Mouse (Mus musculus) thymus, postnatal 4 days (tissue): ENCODE data around the gene Rbm6.

Source experiments
- DNase-seq: peaks from one replicate; pipeline ENCODE4 v3.0.0; 2021

Gene Rbm6

DNA sequence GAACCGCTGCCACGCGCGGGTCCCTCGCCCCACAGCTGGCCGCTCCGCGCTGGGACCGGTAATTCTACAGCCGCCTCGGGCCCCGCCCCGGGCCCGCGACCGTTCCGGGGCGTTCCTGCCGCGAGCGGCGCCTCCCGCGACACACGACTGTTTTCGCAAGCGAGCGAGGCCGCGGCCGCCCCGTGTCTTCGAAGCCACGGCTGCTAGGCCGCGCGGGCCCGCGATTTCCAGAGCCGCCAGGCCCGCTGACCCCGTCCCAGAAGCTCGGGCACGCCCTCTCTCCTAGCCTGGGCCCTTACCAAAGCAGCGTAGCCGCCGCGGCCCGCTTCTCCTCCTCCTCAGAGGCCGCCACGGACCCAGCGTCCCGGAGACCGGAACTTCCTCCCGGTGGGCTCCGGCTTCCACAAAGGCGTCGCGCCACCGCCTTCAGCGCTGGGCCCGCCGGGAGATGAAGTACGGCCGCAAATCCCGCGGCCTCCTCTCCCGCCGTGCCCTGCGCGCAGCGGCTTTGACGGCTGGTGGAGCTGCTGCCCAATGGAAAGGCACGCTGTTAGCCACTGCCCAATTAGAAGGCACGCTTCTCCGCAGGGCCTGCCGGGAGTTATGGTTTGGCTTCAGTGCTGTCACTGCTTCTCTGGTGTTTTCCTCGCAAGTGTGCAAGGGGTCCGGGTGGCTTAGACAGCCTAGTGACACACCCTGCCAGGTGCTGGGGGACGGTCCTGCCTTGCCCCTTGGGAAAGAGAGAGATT lies 513 bp downstream of the Rbm6 start:
- DNase-seq = peak; percentile 93

DNA sequence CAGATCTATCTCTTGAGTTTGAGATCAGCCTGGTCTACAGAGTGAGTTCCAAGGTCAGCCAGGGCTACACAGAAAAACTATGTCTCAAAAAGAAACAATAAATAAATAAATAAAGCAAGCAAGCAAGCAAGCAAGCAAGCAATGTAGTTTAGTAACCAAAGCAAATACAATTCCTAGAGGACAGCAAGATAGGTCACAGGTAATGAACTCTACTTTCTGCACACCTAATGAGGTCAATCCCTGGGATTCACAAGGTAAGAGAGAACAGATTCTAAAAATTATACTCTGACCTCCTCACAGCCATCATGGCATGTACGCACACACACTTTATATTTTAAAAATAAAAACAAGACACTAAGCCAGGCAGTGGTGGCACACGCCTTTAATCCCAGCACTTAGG lies 7.0 kb downstream of the Rbm6 start:
- DNase-seq = no peak

DNA sequence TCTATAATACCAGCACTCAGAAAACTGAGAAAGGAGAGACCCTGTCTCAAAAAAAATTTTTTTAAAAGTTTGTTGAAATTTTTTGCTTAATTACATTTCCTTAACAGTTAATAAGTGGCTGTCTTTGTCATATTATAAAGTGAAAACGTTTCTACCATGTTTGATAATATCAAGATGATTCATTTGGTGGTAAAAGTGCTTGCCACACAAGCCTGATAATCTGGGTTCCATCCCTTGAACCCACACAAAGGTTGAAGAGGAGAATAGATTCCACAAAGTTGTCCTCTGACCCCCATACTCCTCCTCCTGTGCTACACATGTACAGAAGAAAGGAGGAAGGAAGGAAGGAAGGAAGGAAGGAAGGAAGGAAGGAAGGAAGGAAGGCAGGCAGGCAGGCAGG lies 8.5 kb downstream of the Rbm6 start:
- DNase-seq = no peak

DNA sequence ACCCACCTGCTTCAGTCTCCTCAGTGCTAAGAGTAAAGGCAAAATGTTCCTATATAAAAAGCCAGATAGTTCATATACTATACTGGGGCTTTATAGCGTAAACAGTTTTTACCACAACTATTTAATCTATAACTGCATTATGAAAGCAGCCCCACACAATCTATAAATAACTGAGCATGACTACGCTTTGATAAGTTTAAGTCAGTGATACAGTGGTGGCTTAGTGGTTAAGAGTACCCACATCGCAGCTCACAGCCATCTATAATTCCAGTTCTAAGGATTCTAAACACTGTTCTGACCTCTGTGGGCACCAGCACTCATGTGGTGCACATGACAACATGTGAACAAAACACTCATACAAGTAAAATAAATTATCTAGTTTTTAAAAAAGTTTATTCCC lies 14.7 kb downstream of the Rbm6 start:
- DNase-seq = no peak

DNA sequence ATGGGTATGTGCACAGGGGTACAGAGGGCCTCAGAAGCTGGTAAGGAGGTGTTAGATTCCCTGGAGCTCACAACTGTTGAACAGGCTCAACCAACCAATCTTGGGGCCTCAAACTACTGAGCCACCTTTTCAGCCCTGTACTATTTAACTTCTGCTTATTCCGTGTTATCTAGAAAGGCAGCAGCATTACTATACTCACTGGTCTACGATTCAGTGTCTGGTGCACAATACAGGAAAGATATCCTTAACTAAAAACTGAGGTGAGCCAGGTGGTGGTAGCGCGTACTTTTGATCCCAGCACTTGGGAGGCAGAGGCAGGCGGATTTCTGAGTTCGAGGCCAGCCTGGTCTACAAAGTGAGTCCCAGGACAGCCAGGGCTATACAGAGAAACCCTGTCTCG lies 24.1 kb downstream of the Rbm6 start:
- no peak for DNase-seq

DNA sequence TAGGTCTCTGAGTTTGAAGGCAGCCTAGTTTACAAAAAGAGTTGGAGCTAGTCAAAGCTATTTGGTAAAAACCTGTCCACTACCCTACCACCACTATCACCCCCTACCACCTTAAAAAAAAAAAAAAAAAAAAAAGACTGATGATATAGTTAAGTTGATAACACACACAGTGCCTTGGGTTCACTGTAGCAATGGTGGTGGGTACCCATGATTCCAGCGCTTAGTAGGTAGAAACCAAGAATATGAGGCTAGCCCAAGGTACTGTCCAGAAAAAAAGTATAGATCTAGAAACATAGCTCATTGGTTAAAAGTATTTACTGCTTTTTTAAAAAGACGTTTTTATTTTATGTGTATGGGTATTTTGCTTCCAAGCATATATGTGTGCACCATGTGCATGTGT lies 30.3 kb downstream of the Rbm6 start:
- DNase-seq = no peak

DNA sequence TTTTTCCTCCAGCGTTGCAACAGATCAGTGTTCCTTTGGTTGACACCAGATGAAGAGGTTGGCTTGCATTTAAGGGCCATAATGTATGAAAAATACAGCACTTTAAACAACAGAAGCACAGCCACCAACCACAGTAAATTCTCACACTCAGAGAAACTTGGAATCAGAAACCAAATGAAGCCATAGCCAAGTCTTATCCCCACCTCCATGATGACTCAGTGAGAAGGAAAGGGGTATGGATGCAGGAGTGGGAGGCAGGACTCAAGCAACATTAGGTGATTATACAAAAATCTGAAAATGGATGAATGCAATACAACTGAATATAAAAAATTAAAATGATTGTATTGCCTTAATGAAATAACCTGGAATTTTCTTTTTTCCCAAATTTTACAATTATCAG lies 34.2 kb downstream of the Rbm6 start:
- no peak for DNase-seq

DNA sequence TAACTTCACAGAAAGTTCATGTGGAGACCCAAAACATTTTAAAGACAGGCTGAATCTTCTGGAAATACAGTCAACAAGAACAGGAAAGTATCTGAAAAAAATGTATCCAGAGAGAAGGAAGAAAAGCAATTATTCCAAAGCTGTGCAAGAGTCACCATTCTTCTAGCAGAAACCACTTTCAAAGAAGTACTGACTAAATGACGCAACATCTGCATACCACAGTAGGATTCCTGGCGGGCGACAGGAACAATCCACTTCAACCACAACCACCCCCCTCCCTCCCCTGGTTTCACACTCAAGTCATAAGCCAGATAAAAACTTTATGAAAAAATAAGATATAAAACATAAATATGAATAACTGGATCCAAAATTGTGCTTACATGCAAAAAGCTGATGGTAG lies 39.2 kb downstream of the Rbm6 start:
- DNase-seq = no peak

DNA sequence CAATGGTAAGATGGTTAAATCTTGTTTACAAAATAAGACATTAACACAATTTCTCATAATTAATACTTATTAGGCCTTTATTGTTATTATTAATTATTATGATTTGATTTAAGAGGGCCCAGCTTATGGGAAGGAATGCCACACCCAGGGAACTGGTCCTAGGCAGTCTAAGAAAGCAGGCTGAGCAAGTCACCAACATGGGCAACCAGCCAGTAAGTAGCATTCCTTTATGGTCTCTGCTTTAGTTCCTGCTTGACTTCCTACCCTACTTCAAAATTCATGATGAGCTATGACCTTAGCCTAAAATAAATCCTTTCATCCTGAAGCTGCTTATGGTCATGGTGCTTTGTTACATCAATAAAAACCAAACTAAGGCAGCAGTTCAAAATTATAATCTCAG lies 41.3 kb downstream of the Rbm6 start:
- DNase-seq = no peak

DNA sequence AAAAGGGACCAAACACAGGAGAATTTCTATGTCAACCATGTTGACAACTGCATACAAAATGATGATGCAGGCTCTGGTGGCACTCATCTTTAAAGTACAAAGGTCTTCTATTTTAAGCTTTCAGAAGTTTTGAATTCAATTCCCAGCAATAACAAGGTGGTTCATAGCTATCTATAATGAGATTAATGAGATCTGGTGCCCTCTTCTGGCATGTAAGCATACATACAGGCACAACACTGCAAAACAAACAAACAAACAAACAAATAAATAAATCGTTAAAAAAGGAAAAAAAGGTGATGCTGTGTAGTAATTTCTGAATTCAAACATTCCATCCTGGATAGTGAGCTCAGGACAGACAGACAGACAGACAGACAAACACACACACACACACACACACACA lies 60.9 kb downstream of the Rbm6 start:
- no peak for DNase-seq

DNA sequence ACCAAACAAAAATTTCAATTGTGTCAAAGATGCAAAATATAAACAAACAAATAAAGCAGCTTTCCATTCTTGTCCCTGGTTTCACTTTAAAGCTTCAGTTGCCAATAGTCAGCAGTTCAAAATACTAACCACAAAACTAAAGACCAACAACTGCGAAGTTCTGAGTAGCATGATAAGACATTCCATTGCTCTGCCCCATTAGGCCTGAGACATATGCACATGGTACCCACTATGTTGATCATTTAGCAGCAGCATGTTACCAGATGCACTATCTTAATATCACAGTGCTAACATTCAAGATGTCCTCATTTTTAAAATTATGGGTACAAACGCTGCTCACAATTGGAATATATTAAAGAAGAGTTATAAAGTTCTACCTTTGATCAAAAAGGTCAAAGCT lies 62.1 kb downstream of the Rbm6 start:
- DNase-seq = no peak

DNA sequence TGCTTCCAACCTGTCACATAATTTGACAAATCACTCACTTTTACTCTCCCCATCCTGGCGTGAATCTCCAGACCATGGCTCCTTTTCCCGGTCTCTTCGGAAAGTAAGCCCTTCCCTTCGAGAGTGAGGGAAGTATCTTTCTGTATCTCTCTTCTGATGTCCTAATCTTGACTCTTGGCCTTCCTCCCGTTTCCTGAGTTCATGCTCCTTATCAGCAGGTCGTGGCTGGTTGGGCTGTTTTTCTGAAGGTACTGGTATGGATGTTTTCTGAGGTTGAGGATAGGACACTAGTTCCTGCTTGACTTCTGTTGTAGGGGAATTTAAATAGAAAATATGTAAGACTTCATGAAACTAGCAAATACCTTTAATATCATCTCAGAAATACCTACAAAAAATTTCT lies 81.3 kb downstream of the Rbm6 start:
- DNase-seq = no peak

DNA sequence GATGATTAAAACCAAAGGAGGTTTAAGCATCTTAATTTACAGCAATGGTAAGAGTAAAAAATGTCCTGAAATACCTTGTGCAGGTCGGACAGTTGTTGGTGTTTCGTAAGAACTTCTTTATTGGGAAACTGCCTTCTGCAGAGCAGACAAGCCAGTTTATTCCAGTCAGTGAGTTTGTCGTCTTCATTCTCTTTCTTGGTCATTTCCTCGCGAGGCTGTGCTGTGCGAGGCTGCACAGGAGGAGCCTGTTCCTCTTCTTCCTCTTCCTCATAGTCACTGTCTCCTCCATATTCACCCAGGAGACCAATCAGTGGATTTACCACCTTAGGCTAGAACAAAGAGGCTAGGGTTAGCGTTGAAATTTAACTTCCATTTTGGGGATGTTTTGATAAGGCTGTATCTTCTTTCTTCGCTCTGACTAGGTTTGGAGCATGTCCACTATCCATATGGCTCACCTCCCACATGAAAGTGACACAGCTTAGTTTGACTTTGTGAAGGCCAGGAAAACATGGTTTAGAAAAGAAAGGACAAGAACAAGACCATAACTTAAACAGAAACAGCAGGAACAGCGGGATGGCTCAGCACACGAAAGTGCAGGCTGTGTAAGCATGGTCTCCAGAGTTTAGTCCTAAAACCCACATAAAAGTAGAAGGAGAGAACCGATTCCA lies 90.4 kb downstream of the Rbm6 start:
- DNase-seq = no peak

DNA sequence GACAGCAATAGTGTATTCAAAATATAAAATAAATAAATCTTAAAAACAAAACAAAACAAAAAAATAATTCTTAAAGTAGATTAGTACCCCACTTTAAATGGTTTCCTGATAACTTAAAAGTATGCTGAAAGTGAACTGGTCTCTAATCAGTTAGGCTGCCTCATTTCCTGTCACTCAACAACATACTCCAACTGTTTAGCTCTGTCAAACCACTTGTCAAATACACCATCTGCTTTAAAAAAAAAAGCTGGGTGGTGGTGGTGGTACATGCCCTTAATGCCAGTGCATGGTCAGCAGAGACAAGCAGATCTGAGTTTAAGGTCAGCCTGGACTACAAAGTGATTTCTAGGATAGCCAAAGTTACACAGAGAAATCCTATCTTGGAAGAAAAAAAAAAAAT lies 96.2 kb downstream of the Rbm6 start:
- no peak for DNase-seq

DNA sequence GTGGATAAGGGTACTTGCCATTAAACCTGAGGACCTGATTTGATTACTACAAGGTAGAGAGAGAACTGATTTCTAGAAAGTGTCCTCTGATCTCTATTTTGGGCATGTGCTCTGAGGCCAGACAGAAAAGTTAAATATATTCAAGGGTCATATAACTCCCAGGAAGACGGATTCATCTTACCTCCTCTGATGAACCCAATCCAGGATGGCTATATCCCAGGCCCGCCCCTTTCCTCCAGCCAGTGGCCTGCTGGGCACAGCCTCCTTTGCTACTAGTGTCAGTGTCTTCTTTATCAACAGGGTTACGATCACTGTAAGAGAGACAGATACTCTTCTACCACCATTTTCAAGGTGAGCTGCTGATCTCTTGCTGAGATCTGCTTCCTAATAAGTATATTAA lies 98.6 kb downstream of the Rbm6 start:
- no peak for DNase-seq

DNA sequence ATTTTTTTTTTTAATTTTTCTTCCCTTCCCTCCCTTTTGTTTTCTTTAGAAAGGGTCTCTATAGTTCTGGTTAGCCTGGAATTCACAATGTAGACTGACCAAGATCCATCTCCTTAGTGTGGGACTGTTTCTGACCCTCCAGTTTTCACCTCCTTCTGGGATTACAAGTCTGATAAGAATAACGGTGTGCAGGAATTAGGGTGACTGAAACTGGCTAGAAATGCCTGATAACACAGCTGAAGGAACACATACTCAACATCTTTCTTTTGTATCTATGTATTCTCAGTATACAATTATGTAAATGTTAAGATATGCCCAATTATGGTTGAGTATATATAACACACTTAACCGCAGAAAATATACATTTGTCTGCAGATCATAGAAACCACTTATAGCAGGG lies 101.3 kb downstream of the Rbm6 start:
- DNase-seq = no peak

DNA sequence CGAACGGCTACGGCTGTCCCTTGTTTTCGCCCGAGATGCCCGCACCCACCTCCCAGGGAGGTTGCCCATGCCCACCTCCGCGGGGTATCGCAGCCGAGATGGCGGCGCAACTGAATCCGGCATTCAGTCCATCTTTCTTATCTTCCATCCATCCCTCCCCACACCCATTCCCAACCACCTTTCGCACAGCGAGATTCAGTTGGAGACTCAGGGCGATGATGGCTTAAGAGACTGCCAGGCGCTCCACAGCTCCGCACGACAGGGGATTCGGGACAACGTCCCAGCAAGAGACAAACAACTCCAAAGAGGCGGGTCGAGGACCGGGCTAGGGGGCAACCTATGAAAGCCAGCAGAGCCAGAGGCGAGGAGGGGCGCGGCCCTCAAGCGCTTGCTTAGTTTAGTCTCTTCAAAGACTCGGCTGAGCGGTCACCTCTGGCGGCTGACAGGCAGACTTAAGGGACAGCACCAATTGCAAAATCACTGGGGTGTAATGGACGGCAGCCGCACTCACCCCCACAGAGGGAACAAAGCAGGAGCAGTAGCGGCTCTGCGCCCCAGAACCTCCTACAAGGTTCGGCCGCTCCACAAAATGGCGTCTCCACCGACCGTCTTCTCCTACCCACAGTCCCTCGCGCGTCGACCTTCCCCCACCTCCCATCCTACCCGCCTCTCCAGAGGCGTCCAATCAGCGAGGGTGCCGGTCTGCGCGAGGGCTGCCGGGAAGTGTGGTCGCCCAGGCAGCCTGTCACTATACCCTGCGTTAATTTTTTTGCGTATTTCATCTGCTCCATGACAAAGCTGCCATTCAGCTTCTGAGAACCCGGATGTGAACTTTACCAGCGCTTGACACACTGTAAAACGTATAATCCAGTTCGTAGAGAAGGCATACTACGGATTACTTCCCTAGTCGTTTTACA lies 102.4 kb downstream of the Rbm6 start, which contains the start of gene Rbm5:
TSS of gene Rbm5 (minus strand) at position 623 of the 917 bp plus-strand sequence.
- DNase-seq = peak; percentile 92

DNA sequence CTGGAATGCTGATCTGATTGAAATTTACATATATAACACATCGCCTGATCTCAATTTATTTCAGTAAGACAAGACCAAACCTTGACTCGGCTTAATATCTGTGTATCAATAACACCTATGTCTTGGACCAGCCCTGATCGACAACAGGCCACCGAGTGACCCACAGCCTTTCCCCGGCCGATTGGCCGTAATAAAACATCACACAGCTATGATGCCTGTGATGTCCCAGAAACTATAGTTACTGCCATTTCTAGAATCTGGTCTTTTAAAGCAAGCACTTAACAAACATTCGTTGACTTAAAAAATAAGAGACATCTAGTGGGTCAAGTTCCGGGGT lies 103.0 kb downstream of the Rbm6 start:
- no peak for DNase-seq

DNA sequence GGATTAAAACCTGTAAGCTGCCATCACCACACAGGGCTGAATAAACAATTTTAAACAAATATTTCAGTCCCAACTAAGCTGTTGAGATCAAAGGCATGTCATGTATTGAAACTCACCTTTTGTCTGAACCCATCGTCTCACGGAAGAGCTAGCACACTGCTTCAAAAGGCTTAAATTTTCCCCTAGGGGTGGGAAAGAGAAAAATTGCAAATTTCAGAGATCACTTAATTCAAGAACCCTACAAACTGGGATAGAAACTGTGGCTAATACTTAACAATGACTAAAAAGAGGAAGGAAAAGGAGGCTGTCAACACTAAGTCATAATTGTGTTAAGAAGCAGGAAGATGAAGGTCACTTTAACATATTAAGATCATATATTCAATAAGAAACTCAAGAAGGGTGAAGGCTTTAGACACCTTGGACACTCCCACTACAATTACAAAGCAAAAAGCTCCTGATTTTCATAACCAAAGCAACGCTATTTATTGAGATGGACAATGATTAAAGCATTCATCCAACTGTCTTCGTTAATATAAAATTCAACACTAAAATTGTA lies 103.5 kb downstream of the Rbm6 start:
- no peak for DNase-seq

DNA sequence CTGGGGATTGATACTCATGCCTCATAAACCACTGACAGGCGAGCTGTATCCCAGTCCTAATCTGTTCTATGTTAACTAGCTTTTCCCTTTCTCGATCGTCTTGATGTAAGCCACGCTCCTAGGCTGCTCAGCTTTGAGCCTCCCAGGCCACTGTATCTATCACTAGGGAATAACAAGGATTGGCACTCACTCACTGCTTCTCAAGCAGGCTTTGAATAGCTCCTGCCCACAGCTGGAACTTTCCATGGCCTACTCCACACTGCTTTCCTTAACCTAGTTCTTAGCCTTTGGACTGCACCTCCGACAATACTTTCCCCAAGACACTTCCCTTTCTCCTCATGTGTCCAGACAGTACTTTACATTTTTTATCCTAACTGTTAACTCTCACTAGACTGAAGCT lies 104.2 kb downstream of the Rbm6 start:
- DNase-seq = no peak

DNA sequence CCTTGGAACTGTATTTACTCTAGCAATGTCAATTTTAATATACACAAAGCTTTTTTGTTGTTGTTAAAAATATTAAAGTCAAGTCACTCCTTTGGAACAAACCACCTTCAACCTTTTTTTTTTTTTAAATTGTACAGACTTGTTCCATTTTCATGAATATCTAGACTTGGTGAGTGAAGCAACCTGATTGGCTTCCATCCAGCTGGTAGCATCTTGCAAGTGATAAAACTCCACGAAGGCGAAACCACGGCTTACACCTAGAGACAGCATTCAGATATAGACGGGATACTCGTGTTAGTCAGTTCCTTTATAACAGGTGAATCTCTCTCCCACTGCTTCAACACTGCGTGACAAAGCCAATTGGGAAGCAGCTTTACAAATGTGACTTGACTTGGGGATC lies 113.4 kb downstream of the Rbm6 start:
- no peak for DNase-seq

DNA sequence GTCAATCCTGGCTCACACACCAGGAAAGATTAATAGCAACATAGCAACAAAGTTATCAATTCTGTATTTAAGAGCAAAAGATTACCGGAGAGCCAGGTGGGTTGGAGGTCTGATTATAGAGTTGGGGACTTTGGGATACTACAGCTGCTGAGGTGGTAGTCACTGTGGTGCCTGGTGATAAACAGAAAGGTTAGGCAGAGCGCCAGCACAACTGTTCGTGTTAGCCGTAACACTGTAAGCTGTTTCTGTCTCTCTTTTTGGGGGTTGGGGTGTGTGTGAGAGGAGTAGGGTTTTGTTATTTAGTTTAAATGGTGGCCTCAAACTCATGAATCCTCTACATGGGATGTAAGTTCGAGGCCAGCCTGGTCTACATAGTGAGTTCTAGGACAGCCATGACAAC lies 122.7 kb downstream of the Rbm6 start:
- DNase-seq = no peak

DNA sequence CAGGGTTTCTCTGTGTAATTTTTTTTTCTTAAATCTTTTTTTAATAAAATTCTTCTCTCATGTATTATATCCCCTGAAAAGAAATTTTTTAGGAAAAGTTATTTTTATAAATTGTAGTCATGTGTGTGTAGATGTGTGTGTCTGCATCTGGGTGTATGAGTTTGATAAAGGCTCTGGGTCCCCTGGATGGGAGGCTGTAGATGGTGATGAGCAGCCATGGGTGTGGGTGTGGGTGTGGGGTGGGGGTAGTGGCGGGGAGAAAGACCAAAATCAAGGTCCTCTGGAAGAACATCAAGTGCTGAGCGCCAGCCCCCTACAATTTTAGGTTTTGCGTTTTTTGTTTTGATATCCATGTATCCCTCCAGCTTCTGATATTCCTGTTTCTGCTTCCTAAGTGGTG lies 125.0 kb downstream of the Rbm6 start:
- DNase-seq = no peak

DNA sequence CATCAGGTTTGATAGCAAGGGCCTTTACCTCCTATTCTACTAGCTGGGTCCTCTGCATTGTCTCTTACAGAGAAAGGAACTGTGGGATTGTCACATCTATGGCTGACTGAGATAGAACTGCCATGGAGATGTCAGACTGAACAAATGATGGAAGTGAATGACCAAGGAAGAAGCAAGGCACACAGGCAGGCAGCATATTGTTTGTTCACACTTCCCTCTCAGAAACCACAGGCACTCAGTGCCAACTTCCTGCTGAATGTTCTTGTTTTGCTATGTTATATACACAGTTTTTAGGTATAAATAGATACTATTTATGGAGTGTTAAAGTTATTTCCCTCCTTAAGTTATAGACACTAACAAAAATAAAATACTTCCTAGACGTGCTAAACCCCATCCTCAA lies 125.7 kb downstream of the Rbm6 start:
- no peak for DNase-seq
